Mouse (Mus musculus) v-Abl transformed pro-B cells (cell line): Measurements from ENCODE around the gene Stk25.

Source experiments
- in situ Hi-C, 2 experiments: fragments of 400-800 bp; cut with MboI; formaldehyde crosslinking; loops; one replicate each; pipeline ENCODE4 v1.15.1; 2025; ENCODE audit not compliant: unreplicated experiment in 2 of 2

Stk25 gene

DNA sequence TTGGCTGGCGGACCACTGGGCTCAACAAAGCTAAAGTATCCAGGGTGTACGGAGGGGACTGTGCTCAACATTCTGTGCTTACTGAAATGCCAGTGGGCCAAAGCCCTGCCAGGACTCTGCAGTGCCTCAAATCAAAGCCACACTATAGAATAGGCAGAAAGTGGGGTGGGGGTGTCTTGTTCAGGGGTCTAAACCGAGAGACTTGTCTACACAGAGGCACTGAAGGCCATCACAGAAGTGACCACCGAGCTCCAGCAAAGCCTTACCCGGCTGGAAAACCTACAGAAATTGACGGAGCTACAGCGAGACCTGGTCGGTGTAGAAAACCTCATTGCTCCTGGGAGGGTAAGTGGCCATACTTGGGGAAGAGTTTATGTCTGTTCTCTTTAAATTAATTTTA lies 48.7 kb downstream of the Stk25 start:
- in situ Hi-C loops, result no loop called here

DNA sequence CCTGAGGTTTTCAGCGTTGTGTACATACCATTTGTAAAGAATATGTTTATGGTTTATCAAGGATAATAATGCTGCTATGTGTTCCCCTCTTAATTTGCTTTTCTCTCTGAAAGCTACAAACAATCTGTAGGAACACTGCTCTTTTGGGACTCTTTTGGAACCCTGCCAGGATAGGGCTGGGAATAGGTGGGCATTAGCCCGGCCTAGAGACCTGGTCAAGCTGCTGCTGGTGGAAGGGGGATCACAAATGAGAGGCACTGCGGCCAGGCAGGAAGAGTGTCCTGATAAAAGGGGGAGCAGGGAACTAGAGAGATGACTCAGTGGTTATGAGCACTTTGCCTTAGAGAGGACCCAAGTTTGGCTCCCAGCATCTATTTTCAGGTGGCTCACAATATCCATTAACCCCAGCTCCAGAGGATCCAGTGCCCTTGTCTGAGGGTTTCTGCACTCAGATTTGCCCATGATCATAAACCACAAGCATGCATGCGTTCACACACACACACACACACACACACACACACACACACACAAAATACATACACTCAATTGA lies 49.7 kb downstream of the Stk25 start:
- in situ Hi-C loops, result no loop called here

DNA sequence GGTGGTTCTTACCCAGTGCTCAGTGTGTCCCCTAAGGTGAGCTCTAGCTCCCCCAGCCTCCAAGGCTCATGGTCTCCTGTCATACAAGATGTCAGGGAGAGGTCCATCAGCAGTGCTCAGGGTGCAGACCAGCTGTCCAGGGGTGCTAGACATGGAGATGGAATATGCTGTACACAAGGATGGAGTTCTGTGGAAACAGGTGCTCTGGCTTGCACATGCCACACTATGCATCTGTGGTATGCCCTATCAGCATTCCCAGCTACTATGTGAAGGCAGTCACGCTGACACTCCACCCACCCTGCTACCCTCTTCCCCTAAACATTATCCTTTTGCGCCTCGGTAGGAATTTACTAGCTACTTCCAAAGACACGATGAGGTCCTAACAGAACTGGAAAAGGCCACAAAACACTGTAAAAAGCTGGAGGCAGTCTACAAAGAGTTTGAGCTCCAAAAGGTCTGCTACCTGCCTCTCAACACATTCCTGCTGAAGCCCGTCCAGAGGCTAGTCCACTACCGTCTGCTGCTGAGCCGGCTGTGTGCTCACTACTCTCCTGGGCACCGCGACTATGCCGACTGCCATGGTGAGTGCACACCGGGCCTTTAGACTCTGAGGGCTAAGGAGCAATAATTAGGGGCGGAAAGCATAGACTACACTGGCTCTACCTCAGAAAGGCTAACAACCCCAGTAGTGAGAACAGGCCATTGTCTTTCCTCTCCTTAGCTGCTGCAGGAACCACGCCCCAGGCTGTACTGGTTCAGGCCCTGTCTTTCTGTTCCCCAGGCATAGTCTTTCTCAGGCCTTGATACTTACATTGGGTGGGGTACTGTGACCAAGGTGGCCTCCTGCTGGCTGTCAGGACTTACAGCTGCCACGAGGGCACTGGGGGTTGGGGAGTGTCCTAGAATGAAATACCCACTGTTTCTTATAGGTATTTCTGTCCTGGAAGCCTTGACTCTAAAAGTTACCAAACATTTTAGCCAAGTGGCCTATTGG lies 51.1 kb downstream of the Stk25 start:
- in situ Hi-C loops, result no loop called here

- in situ Hi-C loops, result no loop called here
Observed at GRCm38 (mm10) chr1:93603921-93604320, 54.5 kb downstream of the Stk25 start.

GRCm38 (mm10) chr1:93602911-93603310 lies 55.5 kb downstream of the Stk25 start:
- in situ Hi-C loops, result no loop called here

GRCm38 (mm10) chr1:93595916-93596315 lies 62.5 kb downstream of the Stk25 start:
- in situ Hi-C loops, result no loop called here

DNA sequence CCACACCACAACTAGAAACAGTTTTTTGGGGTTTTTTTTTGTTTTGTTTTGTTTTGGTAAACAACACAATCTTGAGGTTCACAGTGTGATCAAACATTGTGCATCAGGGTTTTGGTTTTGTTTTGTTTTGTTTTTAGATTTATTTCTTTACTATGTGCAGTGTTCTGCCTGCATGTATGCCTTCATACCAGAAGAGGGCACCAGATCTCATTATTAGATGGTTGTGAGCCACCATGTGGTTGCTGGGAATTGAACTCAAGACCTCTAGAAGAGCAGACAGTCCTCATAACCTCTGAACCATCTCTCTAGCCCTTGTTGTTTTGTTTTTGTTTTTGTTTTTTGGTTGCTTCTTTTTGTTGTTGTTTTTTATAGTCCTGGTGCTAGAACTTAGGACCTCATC lies 64.5 kb downstream of the Stk25 start:
- in situ Hi-C loops, result no loop called here

DNA sequence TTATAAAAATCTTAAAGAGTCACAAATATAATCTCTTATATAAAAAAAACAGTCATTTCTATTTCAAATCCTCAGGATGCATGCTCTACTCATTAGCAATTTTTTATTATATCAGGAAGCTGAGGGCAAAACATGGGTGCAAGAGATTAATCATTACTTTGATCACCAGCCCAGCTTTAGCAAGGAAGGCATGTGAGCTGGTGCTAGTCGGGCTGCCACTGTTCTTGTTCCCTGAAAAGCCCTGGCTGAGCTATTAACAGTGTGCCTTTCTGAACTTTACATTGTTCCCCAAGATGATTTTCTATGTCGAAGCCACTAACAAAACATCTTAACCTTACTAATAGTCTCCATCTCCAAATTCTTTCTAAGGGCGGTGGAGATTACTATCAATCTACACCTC lies 70.1 kb downstream of the Stk25 start:
- in situ Hi-C loops, result no loop called here

- in situ Hi-C loops, result no loop called here
Observed at GRCm38 (mm10) chr1:93581545-93581944, 76.9 kb downstream of the Stk25 start.

- in situ Hi-C loops, result no loop called here
Observed at GRCm38 (mm10) chr1:93577861-93578260, 80.6 kb downstream of the Stk25 start.

- in situ Hi-C loops, result no loop called here
Observed at GRCm38 (mm10) chr1:93577066-93577465, 81.4 kb downstream of the Stk25 start.
